Mouse (Mus musculus) layer of hippocampus, adult 9-11 months (tissue): ENCODE results near the gene Igf1r.

ENCODE experiments used
- DNase-seq: peaks from one replicate; pipeline ENCODE4 v3.0.0; 2022

Igf1r gene

DNA sequence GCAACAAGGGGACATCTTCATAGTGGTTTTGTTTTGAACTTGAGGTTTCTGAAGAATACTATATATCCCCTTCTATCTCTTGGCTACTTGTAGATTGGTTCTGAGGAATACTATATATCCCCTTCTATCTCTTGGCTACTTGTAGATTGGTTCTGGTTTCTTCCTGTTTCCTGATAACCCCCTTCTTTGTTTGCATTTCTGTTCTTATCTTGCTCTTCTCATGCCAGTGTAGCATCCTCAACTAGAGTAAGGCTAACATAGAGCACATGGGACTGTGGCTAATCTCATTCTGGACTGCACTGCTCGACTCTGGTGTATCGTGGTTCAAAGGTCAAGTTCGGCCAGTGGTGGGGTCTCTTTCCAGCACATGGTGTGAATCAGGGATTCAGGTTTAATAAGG is 58.2 kb downstream of the Igf1r start:
- no peak for DNase-seq

DNA sequence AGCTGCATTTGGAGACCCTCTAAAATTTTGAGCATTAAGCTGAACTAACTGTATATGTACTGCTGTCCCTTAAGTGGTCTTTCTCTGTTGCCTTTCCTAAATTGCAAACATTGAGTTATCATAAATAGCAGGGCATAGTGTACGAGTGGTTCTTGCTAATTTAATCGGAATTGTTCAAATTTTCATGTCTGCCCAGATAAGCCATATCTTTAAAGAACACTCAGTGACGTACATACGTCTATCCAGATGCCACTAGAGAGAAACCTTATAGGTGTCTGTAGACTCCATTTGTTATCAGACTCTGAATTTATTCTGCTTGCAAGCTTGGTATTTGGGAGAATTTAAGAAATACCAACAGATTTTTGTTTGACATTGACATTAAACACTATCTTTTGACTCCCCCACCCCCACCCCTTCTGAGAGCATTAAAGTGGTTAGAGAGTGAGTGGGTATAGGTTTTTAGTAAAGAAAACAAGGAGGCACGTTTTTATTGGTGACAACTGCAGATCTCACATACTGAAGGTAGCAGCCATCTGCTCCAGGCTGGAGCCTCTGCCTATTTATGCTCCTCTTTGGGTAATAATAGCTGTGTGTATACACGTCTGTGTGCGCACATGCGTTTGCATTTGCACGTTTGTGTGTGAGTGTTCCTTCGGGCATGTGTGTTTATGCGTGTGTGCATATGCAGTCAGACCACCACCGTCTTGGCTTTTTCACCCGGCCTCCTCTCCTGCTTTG is 58.9 kb downstream of the Igf1r start:
- peak; percentile 52 for DNase-seq

- peak; percentile 39 for DNase-seq
Measured at GRCm38 (mm10) chr7:68012123-68012474, 59.5 kb downstream of the Igf1r start.

DNA sequence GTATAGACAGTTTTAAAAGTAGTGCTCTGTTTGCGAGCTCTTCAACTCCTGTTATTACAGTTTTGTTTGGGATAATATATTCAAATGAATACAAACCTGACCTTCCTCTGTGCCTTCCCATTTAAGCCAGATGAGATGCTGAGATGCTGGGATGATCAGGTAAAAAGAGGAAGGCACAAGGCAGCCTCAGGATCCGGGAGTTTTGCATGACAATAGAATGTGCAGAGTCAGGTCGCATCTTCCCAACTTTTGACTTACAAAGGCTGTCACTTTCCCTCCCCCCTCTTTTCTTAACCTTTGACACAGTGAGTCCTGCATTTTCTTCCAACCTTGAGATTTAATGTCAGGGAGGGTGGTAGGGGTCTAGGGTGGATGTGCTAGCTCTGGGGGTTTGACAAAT is 61.9 kb downstream of the Igf1r start:
- DNase-seq: no peak

DNA sequence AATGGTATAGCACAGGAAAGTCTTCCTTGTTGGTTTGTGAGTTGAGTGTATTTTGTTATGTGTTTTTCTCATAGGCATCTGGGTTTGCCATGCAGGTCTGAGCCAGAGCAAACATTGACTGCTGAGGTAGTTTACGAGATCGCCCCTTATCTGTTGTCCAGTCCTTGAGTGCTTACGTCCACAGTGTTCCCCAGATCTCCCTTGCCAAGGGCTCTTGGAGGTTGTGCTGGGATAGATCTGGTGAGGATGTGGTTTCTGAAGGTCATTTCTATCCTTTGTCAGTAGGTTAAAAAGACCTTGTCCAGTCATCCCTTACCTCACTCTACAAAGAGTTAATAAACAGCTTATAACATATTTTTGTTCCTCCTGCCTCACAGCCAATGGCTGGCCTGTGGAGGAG is 62.8 kb downstream of the Igf1r start:
- DNase-seq: no peak

GRCm38 (mm10) chr7:68018038-68018437 is 65.4 kb downstream of the Igf1r start:
- DNase-seq: no peak

- no peak for DNase-seq
Measured at GRCm38 (mm10) chr7:68020556-68020955, 67.9 kb downstream of the Igf1r start.

DNA sequence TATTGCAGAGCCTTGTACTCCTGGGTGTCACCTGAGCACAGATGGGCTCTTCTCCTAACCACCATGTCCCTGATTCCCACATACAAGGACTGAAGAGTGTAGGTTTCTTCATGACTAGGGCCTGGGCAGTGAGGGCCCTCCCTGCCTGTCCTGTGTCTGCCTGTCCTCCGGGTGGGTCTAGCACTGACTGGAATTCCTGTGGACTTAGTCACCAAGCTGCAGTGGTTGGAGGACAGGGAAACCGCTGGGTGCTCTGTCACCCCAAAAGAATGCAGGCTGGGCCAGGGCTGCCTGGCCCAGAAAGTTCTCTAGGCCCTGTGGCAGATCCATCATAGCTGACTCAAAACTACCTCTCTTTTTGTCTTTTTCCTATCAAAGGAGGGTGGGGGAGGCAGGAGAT is 69.1 kb downstream of the Igf1r start:
- no peak for DNase-seq

DNA sequence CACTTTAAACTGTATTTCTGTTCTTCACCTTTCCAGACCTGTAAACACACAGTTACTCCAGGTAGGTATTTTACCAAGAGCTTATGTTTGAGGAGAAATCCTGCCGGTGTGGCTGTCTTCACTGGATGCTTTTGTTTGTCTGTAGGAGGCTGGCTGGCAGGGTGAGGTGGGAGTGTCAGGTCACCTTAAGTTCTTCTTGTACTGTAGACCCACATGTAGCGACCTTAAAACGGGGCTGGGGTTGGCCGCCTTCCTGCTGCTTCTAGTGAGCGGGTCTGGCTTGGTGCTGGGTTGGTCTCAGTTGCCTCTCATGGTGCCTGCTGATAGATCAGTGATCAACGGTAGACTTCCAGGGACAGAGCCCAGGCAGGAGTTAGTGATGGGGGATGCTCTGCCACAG is 69.6 kb downstream of the Igf1r start:
- no peak for DNase-seq

- no peak for DNase-seq
Measured at GRCm38 (mm10) chr7:68023882-68024281, 71.3 kb downstream of the Igf1r start.

- no peak for DNase-seq
Measured at GRCm38 (mm10) chr7:68024625-68025024, 72.0 kb downstream of the Igf1r start.

DNA sequence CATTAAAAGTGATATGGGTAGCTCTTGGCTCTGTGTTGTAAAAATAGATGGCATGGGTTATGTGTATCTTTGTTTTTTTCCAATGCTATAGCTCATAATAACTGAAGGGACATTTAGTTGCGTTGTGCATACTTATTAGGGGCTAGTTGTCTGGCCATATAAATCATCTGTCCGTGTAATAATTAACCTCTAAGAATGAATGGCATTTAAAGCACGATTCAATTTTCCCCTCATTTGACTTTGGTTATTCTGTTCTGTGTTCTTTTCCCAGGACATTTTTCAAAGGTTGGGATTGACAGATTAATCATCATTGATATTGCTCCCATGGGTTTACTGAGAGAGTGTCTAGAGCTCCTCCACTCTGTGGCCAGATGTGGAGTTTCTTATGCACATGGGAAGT is 72.8 kb downstream of the Igf1r start:
- DNase-seq: no peak

DNA sequence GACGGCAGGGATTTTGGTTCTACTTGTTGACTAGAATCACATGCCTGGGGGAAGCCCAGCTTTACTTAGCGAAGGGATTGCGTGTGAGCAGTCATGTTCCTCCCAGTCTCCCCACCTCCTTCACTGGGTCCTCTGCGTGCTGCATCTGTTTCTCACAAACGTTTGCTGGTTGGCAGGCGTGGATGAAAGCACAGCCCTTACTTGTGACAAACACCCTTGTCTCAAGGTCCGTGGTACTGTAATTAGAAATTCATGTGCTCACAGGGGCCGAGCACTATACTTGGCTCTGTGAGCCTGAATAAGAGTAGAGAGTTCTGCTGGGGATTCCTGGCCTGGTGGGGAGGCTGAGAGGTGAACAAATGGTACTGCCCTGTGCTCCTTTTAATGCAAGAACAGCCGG is 73.4 kb downstream of the Igf1r start:
- peak; percentile 14 for DNase-seq

GRCm38 (mm10) chr7:68028167-68028566 is 75.5 kb downstream of the Igf1r start:
- DNase-seq: no peak

GRCm38 (mm10) chr7:68030846-68031245 is 78.2 kb downstream of the Igf1r start:
- DNase-seq: no peak

- no peak for DNase-seq
Measured at GRCm38 (mm10) chr7:68036527-68036926, 83.9 kb downstream of the Igf1r start.

GRCm38 (mm10) chr7:68038846-68039245 is 86.2 kb downstream of the Igf1r start:
- no peak for DNase-seq

DNA sequence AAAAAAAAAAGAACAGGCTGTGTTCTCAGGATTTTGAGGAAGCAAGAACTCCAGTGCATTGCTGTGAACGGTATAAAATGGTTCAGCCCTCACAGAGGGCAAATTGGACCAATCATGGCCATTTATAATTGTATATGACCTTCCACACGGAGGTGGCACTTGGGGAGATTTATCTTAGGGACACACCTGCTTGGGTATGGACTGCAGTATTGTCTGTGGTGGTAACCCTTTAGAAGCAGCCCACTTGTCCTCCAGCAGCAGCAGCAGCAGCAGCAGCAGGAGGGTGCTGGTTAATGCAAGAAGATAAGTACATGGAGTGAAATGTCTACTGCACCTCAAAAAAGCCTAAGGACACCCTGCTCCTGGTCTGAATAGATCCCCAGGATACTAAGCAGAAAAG is 86.9 kb downstream of the Igf1r start:
- no peak for DNase-seq

DNA sequence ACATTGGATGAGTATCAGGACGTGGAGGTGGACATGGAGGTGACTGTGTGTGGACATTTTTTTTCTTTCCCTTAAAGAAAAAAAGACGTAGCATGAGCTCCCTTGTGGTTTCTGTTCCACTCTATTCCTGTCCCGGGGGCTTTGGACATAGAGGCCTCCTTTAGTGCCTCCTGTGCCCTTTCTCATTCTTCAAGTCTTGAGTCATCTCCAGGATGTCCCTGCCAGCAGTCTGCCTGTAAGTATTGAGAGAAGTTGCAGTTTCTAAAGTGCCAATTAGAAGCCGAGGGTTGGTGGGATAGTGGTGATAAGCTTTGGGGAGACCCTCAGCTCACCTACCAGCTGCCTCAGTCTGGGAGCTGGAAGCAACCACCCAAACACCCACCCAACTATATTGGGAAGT is 92.0 kb downstream of the Igf1r start:
- no peak for DNase-seq

GRCm38 (mm10) chr7:68047152-68047551 is 94.5 kb downstream of the Igf1r start:
- DNase-seq: no peak

DNA sequence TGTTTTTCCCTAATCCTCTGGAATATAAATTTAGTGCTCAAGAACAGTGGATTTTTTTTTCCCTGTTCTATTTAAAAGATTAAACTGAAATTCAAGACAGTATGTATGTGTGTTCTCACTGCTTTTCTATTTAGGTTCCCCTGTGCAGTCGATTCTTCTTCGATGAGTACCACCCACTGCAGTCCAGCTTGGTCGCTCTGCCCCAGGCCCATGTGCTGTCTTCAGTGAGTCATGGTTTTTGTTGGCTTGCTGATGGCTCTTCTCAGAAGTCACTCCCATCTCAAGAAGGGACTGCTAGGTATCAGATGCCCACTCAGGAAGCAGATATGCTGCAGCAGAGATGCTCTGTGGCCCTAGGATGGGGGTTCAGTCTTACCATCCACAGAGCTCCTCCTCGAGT is 95.9 kb downstream of the Igf1r start:
- DNase-seq: no peak

- no peak for DNase-seq
Measured at GRCm38 (mm10) chr7:68049048-68049447, 96.4 kb downstream of the Igf1r start.

- no peak for DNase-seq
Measured at GRCm38 (mm10) chr7:68053002-68053624, 100.5 kb downstream of the Igf1r start.

DNA sequence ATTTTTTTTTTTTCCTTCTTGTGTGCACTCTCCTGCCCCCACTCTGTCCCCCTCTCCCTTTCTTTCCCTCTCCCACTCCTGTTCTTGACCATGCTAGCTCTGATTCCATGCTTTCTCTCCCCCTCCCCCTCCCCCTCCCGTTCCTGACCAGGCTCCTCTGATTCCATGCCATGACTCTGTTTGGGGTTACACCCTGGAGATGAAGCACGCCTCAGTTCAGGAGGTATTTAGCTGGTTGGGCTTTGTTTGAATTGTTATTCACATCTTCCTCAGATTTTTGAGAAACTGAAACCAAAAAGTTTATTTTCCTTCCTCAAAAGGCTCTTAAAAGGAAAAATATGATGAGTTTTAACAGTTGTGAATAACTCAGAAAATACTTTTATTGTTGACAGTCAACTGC is 101.9 kb downstream of the Igf1r start:
- no peak for DNase-seq

DNA sequence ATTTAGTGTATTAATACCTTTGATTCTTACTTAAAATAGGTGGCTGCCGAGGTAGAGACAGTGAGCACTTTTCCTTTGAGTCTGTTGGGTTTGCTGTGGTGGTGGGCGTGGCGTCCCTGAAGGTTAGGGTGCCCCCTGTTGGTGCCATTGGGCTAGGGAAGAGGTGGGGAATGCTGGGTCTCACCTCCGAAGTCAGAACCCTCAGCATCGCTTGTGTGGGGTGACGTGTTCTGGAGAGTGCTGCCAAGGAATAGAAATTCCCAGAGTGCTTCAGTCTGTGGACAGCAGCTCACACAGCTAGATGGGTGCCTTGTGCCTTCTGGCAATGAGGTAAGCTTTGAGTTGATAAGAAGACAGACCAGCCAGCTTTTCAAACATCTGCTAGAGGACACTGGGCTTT is 102.3 kb downstream of the Igf1r start:
- DNase-seq: no peak
